Mouse (Mus musculus) heart, embryonic 14.5 days (tissue): ENCODE results near the gene Rbck1. TPM values are rescaled to one million over a fixed set of nuclear protein-coding genes. Genes with fewer than 3 reads are reported as not detected.

Source experiments
- ATAC-seq: fragments of 200-750 bp; cut with Nextera tagmentation; 2 replicates; pipeline ENCODE4 v1.8.0; 2017; ENCODE audit warnings: low read depth, moderate TSS enrichment; ENCODE audit not compliant: insufficient number of reproducible peaks, insufficient read depth, low FRiP score
- H3K27ac ChIP-seq, 2 experiments: fragments of 200-500 bp in 1 of 2; fragments of 300-500 bp in 1 of 2; sonication (generic) in 1 of 2; replicated peaks in 1 of 2; 2 replicates each; pipeline ENCODE4 v1.5.1; 2012 to 2014; ENCODE audit warnings: low read depth in 2 of 2, low read length in 2 of 2, control low read depth in 1 of 2, mild to moderate bottlenecking in 1 of 2, mixed read lengths in 1 of 2; ENCODE audit not compliant: control insufficient read depth in 1 of 2, insufficient read depth in 1 of 2
- H3K27me3 ChIP-seq: fragments of 300-500 bp; sonication (generic); 2 replicates; pipeline ENCODE4 v1.6.1; 2014; ENCODE audit warnings: mild to moderate bottlenecking, low read length, control low read depth; ENCODE audit not compliant: control insufficient read depth, insufficient read depth
- H3K36me3 ChIP-seq: fragments of 300-500 bp; sonication (generic); 2 replicates; pipeline ENCODE4 v1.6.1; 2014; ENCODE audit warnings: mild to moderate bottlenecking, control low read depth, low read length, mixed read lengths; ENCODE audit not compliant: control insufficient read depth, insufficient read depth
- H3K4me1 ChIP-seq, 2 experiments: fragments of 200-500 bp in 1 of 2; fragments of 300-500 bp in 1 of 2; sonication (generic) in 1 of 2; 2 replicates each; pipeline ENCODE4 v1.6.1; 2012 to 2014; ENCODE audit warnings: low read length in 2 of 2, control low read depth in 1 of 2, mixed read lengths in 1 of 2; ENCODE audit not compliant: control insufficient read depth in 2 of 2, insufficient read depth in 2 of 2
- H3K4me2 ChIP-seq: fragments of 300-500 bp; sonication (generic); 2 replicates; pipeline ENCODE4 v1.6.1; 2014; ENCODE audit warnings: mild to moderate bottlenecking, low read length
- H3K4me3 ChIP-seq, 2 experiments: fragments of 200-500 bp in 1 of 2; fragments of 300-500 bp in 1 of 2; sonication (generic) in 1 of 2; 2 replicates each; pipeline ENCODE4 v1.5.1; 2012 to 2014; ENCODE audit warnings: low read length in 2 of 2, mild to moderate bottlenecking in 2 of 2, control low read depth in 1 of 2, low read depth in 1 of 2, moderate library complexity in 1 of 2; ENCODE audit not compliant: control insufficient read depth in 1 of 2, insufficient read depth in 1 of 2
- H3K9ac ChIP-seq: fragments of 300-500 bp; sonication (generic); 2 replicates; pipeline ENCODE4 v1.6.1; 2014; ENCODE audit warnings: mild to moderate bottlenecking, low read length
- H3K9me3 ChIP-seq: fragments of 300-500 bp; sonication (generic); 2 replicates; pipeline ENCODE4 v1.6.1; 2016; ENCODE audit warnings: low read length, control low read depth; ENCODE audit not compliant: control insufficient read depth
- WGBS: fragments of 180-500 bp; shearing (Covaris S2); extraction: QIAGEN DNeasy Blood & Tissue Kit; methylation state at CpG from one replicate; pipeline ENCODE4 v1.1.7; 2014; 5-methylcytosine and 5-hydroxymethylcytosine counted together
- polyA plus RNA-seq: library from polyadenylated mRNA; unstranded; fragments of >200 nt; fragmentation: Nextera tagmentation; extraction: Ambion mirVana; gene quantifications from 2 replicates; pipeline ENCODE4 v1.2.1, GENCODE M21; 2014

Rbck1 gene
- polyA plus RNA-seq, 1 experiment from 2014 or later = 63.1 TPM

GRCm38 (mm10) chr2:152317054-152317453 is 15.4 kb downstream of the Rbck1 start:
- Histone ChIP-seq H3K4me2 (no peak overlapping the region), H3K4me3 (no peak overlapping the region), H3K27me3 (no peaks in the 10 kb centered on the region), H3K9me3 (no peaks in the 10 kb centered on the region), H3K36me3 (peaks cover 93% of the 10 kb centered on the region), H3K9ac (no peak overlapping the region), H3K27ac (no peak overlapping the region), H3K4me1 (no peaks in the 10 kb centered on the region)
- WGBS = 67% methylated on average over 6 of the region's 6 CpGs
- no peak for ATAC-seq

- Histone ChIP-seq H3K4me1 (no peaks in the 10 kb centered on the region), H3K9ac (no peak overlapping the region), H3K27ac (no peak overlapping the region), H3K9me3 (no peaks in the 10 kb centered on the region), H3K4me3 (no peak overlapping the region), H3K4me2 (no peak overlapping the region), H3K27me3 (no peaks in the 10 kb centered on the region), H3K36me3 (peaks cover 98% of the 10 kb centered on the region)
- no peak for ATAC-seq
- 91% methylated on average over 6 of the region's 6 CpGs for WGBS
These were observed 18.5 kb downstream of the Rbck1 start for GRCm38 (mm10) chr2:152313926-152314325.

- H3K36me3 ChIP-seq = peaks cover 98% of the 10 kb centered on the region
- no peak for ATAC-seq
- 58% methylated on average over 7 of the region's 7 CpGs for WGBS
These were observed 19.5 kb downstream of the Rbck1 start for GRCm38 (mm10) chr2:152312996-152313395.

GRCm38 (mm10) chr2:152307186-152307585 is 25.3 kb downstream of the Rbck1 start:
- Histone ChIP-seq H3K9me3 (no peaks in the 10 kb centered on the region), H3K27me3 (no peaks in the 10 kb centered on the region), H3K4me1 (no peaks in the 10 kb centered on the region), H3K27ac (no peak overlapping the region), H3K9ac (no peak overlapping the region), H3K36me3 (peaks cover 97% of the 10 kb centered on the region), H3K4me2 (no peak overlapping the region), H3K4me3 (no peak overlapping the region)
- WGBS = 87% methylated on average over 3 of the region's 3 CpGs
- ATAC-seq = no peak

More at GRCm38 (mm10) chr2:152312996-152313395, 19.5 kb downstream of the Rbck1 start:
- no peaks in the 10 kb centered on the region for H3K27me3 ChIP-seq
- H3K4me3 ChIP-seq = no peak overlapping the region
- H3K4me2 ChIP-seq = no peak overlapping the region
- no peak overlapping the region for H3K9ac ChIP-seq
- no peaks in the 10 kb centered on the region for H3K9me3 ChIP-seq
- H3K4me1 ChIP-seq = no peaks in the 10 kb centered on the region
- no peak overlapping the region; a peak in 1 of 4 replicates for H3K27ac ChIP-seq

GRCm38 (mm10) chr2:152305480-152305879 is 27.0 kb downstream of the Rbck1 start:
- Histone ChIP-seq H3K27ac (no peak overlapping the region), H3K4me3 (no peak overlapping the region), H3K9me3 (no peaks in the 10 kb centered on the region), H3K4me1 (no peaks in the 10 kb centered on the region), H3K36me3 (peaks cover 86% of the 10 kb centered on the region), H3K9ac (no peak overlapping the region), H3K27me3 (no peaks in the 10 kb centered on the region), H3K4me2 (no peak overlapping the region)
- WGBS = 93% methylated on average over 6 of the region's 6 CpGs
- no peak for ATAC-seq

GRCm38 (mm10) chr2:152303781-152304180 is 28.7 kb downstream of the Rbck1 start:
- WGBS = 66% methylated on average over 5 of the region's 5 CpGs
- ATAC-seq = no peak
- peaks cover 0 to under 1% of the 10 kb centered on the region in 2 experiments; a peak in 1 of 4 replicates for H3K4me1 ChIP-seq
- no peak overlapping the region for H3K4me2 ChIP-seq
- no peaks in the 10 kb centered on the region for H3K9me3 ChIP-seq
- no peak overlapping the region for H3K9ac ChIP-seq
- H3K27ac ChIP-seq = no peak overlapping the region
- peaks cover 69% of the 10 kb centered on the region for H3K36me3 ChIP-seq
- no peak overlapping the region for H3K4me3 ChIP-seq
- no peaks in the 10 kb centered on the region for H3K27me3 ChIP-seq

- Histone ChIP-seq H3K9me3 (no peaks in the 10 kb centered on the region), H3K4me2 (no peak overlapping the region), H3K27ac (no peak overlapping the region), H3K9ac (no peak overlapping the region), H3K4me1 (peaks cover 2 to 10% of the 10 kb centered on the region in 2 experiments; a peak in 3 of 4 replicates), H3K36me3 (peaks cover 60% of the 10 kb centered on the region), H3K27me3 (no peaks in the 10 kb centered on the region), H3K4me3 (no peak overlapping the region)
- no peak for ATAC-seq
- WGBS = 79% methylated on average over 2 of the region's 2 CpGs
These were observed 29.6 kb downstream of the Rbck1 start for GRCm38 (mm10) chr2:152302862-152303261.

GRCm38 (mm10) chr2:152294541-152294940 is 37.9 kb downstream of the Rbck1 start:
- Histone ChIP-seq H3K9ac (peak overlapping the region; percentile 94), H3K4me3 (peak overlapping the region; percentile 94 to 96; a peak in 3 of 4 replicates), H3K4me2 (peak overlapping the region; percentile 65), H3K27me3 (no peaks in the 10 kb centered on the region), H3K27ac (peak overlapping the region in 1 of 2 experiments; percentile 92; a peak in 1 of 4 replicates), H3K4me1 (peaks cover 8 to 31% of the 10 kb centered on the region in 2 experiments), H3K36me3 (no peaks in the 10 kb centered on the region), H3K9me3 (no peaks in the 10 kb centered on the region)
- 35% methylated on average over 5 of the region's 5 CpGs for WGBS
- ATAC-seq = no peak
